In genomic region chr6:21214673-21215490, GRCm38 (mm10) we compare ENCODE assay signal across 7 mouse cellular contexts. TPM values are rescaled to one million over a fixed set of nuclear protein-coding genes. Genes with fewer than 3 reads are reported as not detected.
DNase-seq lines count a peak whose midpoint lies in the region; ATAC-seq and TF ChIP-seq lines count a peak whose summit lies in the region.

No protein-coding gene starts in this region.

- 0 out of 2 replicates have a peak, but pooled peaks cover 8% of the 10 kb centered on the region for H3K4me1 ChIP-seq in forebrain, embryonic 15.5 days
- H3K4me1 ChIP-seq in hindbrain, embryonic 12.5 days: no peaks in the 10 kb centered on the region
- no peaks in the 10 kb centered on the region for H3K4me1 ChIP-seq in midbrain, embryonic 14.5 days (ENCODE audit: control insufficient read depth, insufficient read depth, low read length)
- H3K4me1 ChIP-seq in testis, adult 2 months (ENCODE audit: control insufficient read depth, insufficient read depth, low read length): peaks cover 12% of the 10 kb centered on the region

- no peaks in the 10 kb centered on the region for H3K27me3 ChIP-seq in forebrain, embryonic 15.5 days
- H3K27me3 ChIP-seq in hindbrain, embryonic 12.5 days: peaks cover 16% of the 10 kb centered on the region; the same call in 1 of the 2 replicates
- H3K27me3 ChIP-seq in midbrain, embryonic 14.5 days (ENCODE audit: control insufficient read depth, insufficient read depth, low read length): no peaks in the 10 kb centered on the region
- H3K27me3 ChIP-seq in testis, adult 2 months (ENCODE audit: control insufficient read depth, insufficient read depth, low read length): peaks cover 4% of the 10 kb centered on the region; the same call in 1 of the 2 replicates

- no peak for TF ChIP-seq CTCF in testis, adult 2 months (IDR thresholded peaks at IDR 0.05; ENCODE audit: control insufficient read depth, insufficient read depth, insufficient replicate concordance, low read depth, low read length)

- peak overlapping the region; percentile 73 for H3K9ac ChIP-seq in forebrain, embryonic 15.5 days (replicated peaks)
- peak overlapping the region; percentile 79 for H3K9ac ChIP-seq in hindbrain, embryonic 12.5 days
- H3K9ac ChIP-seq in midbrain, embryonic 14.5 days (replicated peaks; ENCODE audit: low read length): peak overlapping the region; percentile 86

- peak overlapping the region; percentile 79 for H3K4me2 ChIP-seq in forebrain, embryonic 15.5 days (replicated peaks)
- peak overlapping the region; percentile 93 for H3K4me2 ChIP-seq in hindbrain, embryonic 12.5 days (replicated peaks)
- peak overlapping the region; percentile 83 for H3K4me2 ChIP-seq in midbrain, embryonic 14.5 days (ENCODE audit: low read length)

- under 1% methylated on average over 71 of the region's 83 CpGs for WGBS in forebrain, embryonic 15.5 days
- under 1% methylated on average over 73 of the region's 83 CpGs for WGBS in hindbrain, embryonic 12.5 days
- WGBS in midbrain, embryonic 14.5 days: under 1% methylated on average over 80 of the region's 83 CpGs

- no peak for TF ChIP-seq POLR2A in testis, adult 2 months (IDR thresholded peaks at IDR 0.05; ENCODE audit: control insufficient read depth, low read depth, low read length)

- DNase-seq in adrenal gland, adult 18-20 months (ENCODE audit: low spot score in 2 of 2): peak; percentile 47 to 54
- DNase-seq in cerebellum, adult 18-20 months: peak; percentile 90
- peak; percentile 57 for DNase-seq in left cerebral cortex, adult 11 months (ENCODE audit: low spot score)
- peak; percentile 82 for DNase-seq in midbrain, embryonic 14.5 days

- no peaks in the 10 kb centered on the region for H3K36me3 ChIP-seq in forebrain, embryonic 15.5 days
- no peaks in the 10 kb centered on the region for H3K36me3 ChIP-seq in hindbrain, embryonic 12.5 days
- no peaks in the 10 kb centered on the region for H3K36me3 ChIP-seq in midbrain, embryonic 14.5 days (ENCODE audit: control insufficient read depth, insufficient read depth, low read length)
- no peaks in the 10 kb centered on the region for H3K36me3 ChIP-seq in testis, adult 2 months (ENCODE audit: control insufficient read depth, insufficient read depth, low read length)

- peak overlapping the region; percentile 83 for H3K4me3 ChIP-seq in forebrain, embryonic 15.5 days
- H3K4me3 ChIP-seq in hindbrain, embryonic 12.5 days: peak overlapping the region; percentile 74
- peak overlapping the region; percentile 86 for H3K4me3 ChIP-seq in midbrain, embryonic 14.5 days (replicated peaks; ENCODE audit: low read depth, low read length)
- H3K4me3 ChIP-seq in testis, adult 2 months (ENCODE audit: control insufficient read depth, low read depth, low read length): peak overlapping the region; percentile 65

- H3K9me3 ChIP-seq in forebrain, embryonic 15.5 days: no peaks in the 10 kb centered on the region
- no peaks in the 10 kb centered on the region for H3K9me3 ChIP-seq in hindbrain, embryonic 12.5 days (replicated peaks)
- no peaks in the 10 kb centered on the region; the same call in 1 of the 2 replicates for H3K9me3 ChIP-seq in midbrain, embryonic 14.5 days (ENCODE audit: control insufficient read depth, low read length)

- H3K27ac ChIP-seq in forebrain, embryonic 15.5 days (replicated peaks): peak overlapping the region; percentile 83
- peak overlapping the region; percentile 62 for H3K27ac ChIP-seq in hindbrain, embryonic 12.5 days
- peak overlapping the region; percentile 92 for H3K27ac ChIP-seq in midbrain, embryonic 14.5 days (replicated peaks; ENCODE audit: low read depth, low read length)
- H3K27ac ChIP-seq in testis, adult 2 months (ENCODE audit: control insufficient read depth, insufficient read depth, low read depth, low read length): no peak overlapping the region

- ATAC-seq in forebrain, embryonic 15.5 days (replicated peaks): peak; percentile 77
- peak; percentile 80 for ATAC-seq in hindbrain, embryonic 12.5 days (ENCODE audit: low FRiP score)
- peak; percentile 79 for ATAC-seq in midbrain, embryonic 14.5 days (ENCODE audit: low FRiP score, low TSS enrichment)

RNA-seq across cellular contexts. Expression of gene Kcnd2, which starts 0.4 kb away (rescaled TPM):
- total RNA-seq in adrenal gland, adult 18-20 months (2021): 1 to 10 TPM; 2.9 to 3.8 TPM
- 9.0 and 10.5 TPM in 2 replicates for polyA plus RNA-seq in forebrain, embryonic 15.5 days (2015; fragmentation: Nextera tagmentation; extraction: Ambion mirVana)
- 4.2 and 4.5 TPM in 2 replicates for polyA plus RNA-seq in hindbrain, embryonic 12.5 days (2016; fragmentation: Nextera tagmentation; extraction: Ambion mirVana)
- polyA plus RNA-seq in midbrain, embryonic 14.5 days (2014; fragmentation: Nextera tagmentation; extraction: Ambion mirVana): 23.4 and 26.0 TPM in 2 replicates
- polyA plus RNA-seq in testis, adult 2 months (2012; rRNA removed): 0.10 and 0.16 TPM in 2 replicates
